Mouse (Mus musculus): ENCODE data around the gene Ddah1. TPM values are rescaled to one million over a fixed set of nuclear protein-coding genes. Genes with fewer than 3 reads are reported as not detected.

Ddah1 gene
- total and polyA plus RNA-seq, 2 experiments, result 43.1 to 80.8 TPM

DNA sequence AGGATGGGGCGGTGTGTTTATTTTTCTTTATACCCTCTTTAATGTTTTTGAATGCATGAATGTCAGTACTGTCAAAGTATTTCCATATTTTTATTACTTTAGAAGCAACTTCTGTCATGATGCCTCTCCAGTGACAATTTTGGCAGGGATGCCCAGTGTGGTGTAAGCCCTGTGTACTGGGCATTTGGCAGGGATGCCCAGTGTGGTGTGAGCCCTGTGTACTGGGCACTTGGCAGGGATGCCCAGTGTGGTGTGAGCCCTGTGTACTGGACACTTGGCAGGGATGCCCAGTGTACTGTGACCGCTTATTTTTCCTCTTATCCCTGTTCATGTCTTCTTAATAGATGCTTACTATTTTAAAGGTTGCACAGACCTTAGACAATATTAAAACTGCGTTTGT, 85.4 kb downstream of the Ddah1 start:
- H3K4me1 ChIP-seq (ENCODE audit: control insufficient read depth, insufficient read depth, low read length), result peaks cover 2% of the 10 kb centered on the region; the same call in 1 of the 2 replicates
- WGBS, result 47% methylated on average over 3 of the region's 3 CpGs
- H3K9ac ChIP-seq (ENCODE audit: low read depth, low read length), result no peak overlapping the region
- no peaks in the 10 kb centered on the region for H3K36me3 ChIP-seq (ENCODE audit: control insufficient read depth, insufficient read depth, low read length)
- H3K27ac ChIP-seq (replicated peaks; ENCODE audit: insufficient read depth, low read depth, low read length), result no peak overlapping the region
- H3K79me2 ChIP-seq (ENCODE audit: control insufficient read depth, insufficient read depth, low read length), result peaks cover 4% of the 10 kb centered on the region; the same call in 1 of the 2 replicates
- DNase-seq (ENCODE audit: extremely low read depth, low read depth, low spot score), result peak; percentile 95
- no peaks in the 10 kb centered on the region for H3K27me3 ChIP-seq (ENCODE audit: control insufficient read depth, insufficient read depth, low read length)
- no peak overlapping the region for H3K4me3 ChIP-seq (ENCODE audit: insufficient read depth, low read depth, low read length)
- TF ChIP-seq CTCF (IDR thresholded peaks at IDR 0.05; ENCODE audit: low read depth, low read length) (no peak), POLR2A (IDR thresholded peaks at IDR 0.05; ENCODE audit: extremely low read depth, insufficient read depth, low read length) (no peak)

DNA sequence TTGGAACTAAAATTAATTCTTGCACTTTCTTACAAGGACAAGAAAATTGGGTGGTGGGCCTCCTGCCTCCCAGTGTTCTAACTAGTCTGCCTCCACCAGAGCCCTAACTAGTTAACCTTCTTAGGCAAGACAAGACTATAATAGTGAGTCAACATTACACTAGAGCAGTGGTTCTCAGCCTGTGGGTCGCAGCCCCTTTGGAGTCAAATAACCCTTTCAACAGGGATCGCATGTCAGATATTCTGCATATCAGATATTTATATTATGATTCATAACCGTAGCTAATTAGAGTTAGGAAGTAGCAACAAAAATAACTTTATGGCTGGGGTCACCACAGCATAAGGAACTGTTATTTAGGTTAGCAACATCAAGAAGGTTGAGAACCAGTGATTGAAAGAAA, 86.4 kb downstream of the Ddah1 start:
- TF ChIP-seq POLR2A (IDR thresholded peaks at IDR 0.05; ENCODE audit: extremely low read depth, insufficient read depth, low read length), result no peak
- TF ChIP-seq CTCF (IDR thresholded peaks at IDR 0.05; ENCODE audit: low read depth, low read length), result no peak
- Histone ChIP-seq H3K4me1 (ENCODE audit: control insufficient read depth, insufficient read depth, low read length) (peaks cover 2% of the 10 kb centered on the region; the same call in 1 of the 2 replicates), H3K27ac (replicated peaks; ENCODE audit: insufficient read depth, low read depth, low read length) (no peak overlapping the region), H3K36me3 (ENCODE audit: control insufficient read depth, insufficient read depth, low read length) (no peaks in the 10 kb centered on the region), H3K4me3 (ENCODE audit: insufficient read depth, low read depth, low read length) (no peak overlapping the region), H3K79me2 (ENCODE audit: control insufficient read depth, insufficient read depth, low read length) (no peaks in the 10 kb centered on the region), H3K9ac (ENCODE audit: low read depth, low read length) (no peak overlapping the region), H3K27me3 (ENCODE audit: control insufficient read depth, insufficient read depth, low read length) (no peaks in the 10 kb centered on the region)
- 94% methylated on average over 3 of the region's 3 CpGs for WGBS
- DNase-seq (ENCODE audit: extremely low read depth, low read depth, low spot score), result no peak

DNA sequence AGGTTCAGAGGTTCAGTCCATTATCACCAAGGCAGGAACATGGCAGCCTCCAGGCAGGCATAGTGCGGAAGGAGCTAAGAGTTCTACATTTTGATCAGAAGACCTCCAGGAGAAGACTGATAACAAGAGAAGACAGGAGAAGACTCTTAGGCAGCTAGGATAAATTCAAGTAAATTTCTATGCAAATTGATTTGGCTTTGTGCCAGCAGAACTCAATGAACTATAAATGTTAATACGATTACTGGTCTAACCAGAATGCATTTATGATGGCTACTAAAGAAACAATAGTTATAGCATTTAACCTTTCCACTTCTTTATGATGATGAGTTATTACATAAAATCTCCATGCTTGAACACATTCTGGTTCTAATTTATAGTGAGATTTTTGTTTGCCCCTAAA, 87.8 kb downstream of the Ddah1 start:
- no peaks in the 10 kb centered on the region for H3K79me2 ChIP-seq (ENCODE audit: control insufficient read depth, insufficient read depth, low read length)
- H3K4me3 ChIP-seq (ENCODE audit: insufficient read depth, low read depth, low read length), result no peak overlapping the region
- no peak for DNase-seq (ENCODE audit: extremely low read depth, low read depth, low spot score)
- no peaks in the 10 kb centered on the region for H3K36me3 ChIP-seq (ENCODE audit: control insufficient read depth, insufficient read depth, low read length)
- H3K27ac ChIP-seq (replicated peaks; ENCODE audit: insufficient read depth, low read depth, low read length), result no peak overlapping the region
- H3K4me1 ChIP-seq (ENCODE audit: control insufficient read depth, insufficient read depth, low read length), result peaks cover 2% of the 10 kb centered on the region; the same call in 1 of the 2 replicates
- no peaks in the 10 kb centered on the region for H3K27me3 ChIP-seq (ENCODE audit: control insufficient read depth, insufficient read depth, low read length)
- no peak overlapping the region for H3K9ac ChIP-seq (ENCODE audit: low read depth, low read length)
- 96% methylated on average over 2 of the region's 2 CpGs for WGBS
- TF ChIP-seq CTCF (IDR thresholded peaks at IDR 0.05; ENCODE audit: low read depth, low read length), result no peak
- no peak for TF ChIP-seq POLR2A (IDR thresholded peaks at IDR 0.05; ENCODE audit: extremely low read depth, insufficient read depth, low read length)

GRCm38 (mm10) chr3:145852041-145852440, 93.6 kb downstream of the Ddah1 start:
- H3K27ac ChIP-seq (replicated peaks; ENCODE audit: insufficient read depth, low read depth, low read length), result no peak overlapping the region
- 92% methylated on average over 5 of the region's 5 CpGs for WGBS
- peaks cover 12% of the 10 kb centered on the region for H3K36me3 ChIP-seq (ENCODE audit: control insufficient read depth, insufficient read depth, low read length)
- no peak overlapping the region for H3K4me3 ChIP-seq (ENCODE audit: insufficient read depth, low read depth, low read length)
- H3K4me1 ChIP-seq (ENCODE audit: control insufficient read depth, insufficient read depth, low read length), result no peaks in the 10 kb centered on the region
- no peak for TF ChIP-seq POLR2A (IDR thresholded peaks at IDR 0.05; ENCODE audit: extremely low read depth, insufficient read depth, low read length)
- no peak for TF ChIP-seq CTCF (IDR thresholded peaks at IDR 0.05; ENCODE audit: low read depth, low read length)
- no peaks in the 10 kb centered on the region for H3K79me2 ChIP-seq (ENCODE audit: control insufficient read depth, insufficient read depth, low read length)
- no peaks in the 10 kb centered on the region for H3K27me3 ChIP-seq (ENCODE audit: control insufficient read depth, insufficient read depth, low read length)
- H3K9ac ChIP-seq (ENCODE audit: low read depth, low read length), result no peak overlapping the region
- no peak for DNase-seq (ENCODE audit: extremely low read depth, low read depth, low spot score)

GRCm38 (mm10) chr3:145852800-145853199, 94.3 kb downstream of the Ddah1 start:
- H3K4me1 ChIP-seq (ENCODE audit: control insufficient read depth, insufficient read depth, low read length), result no peaks in the 10 kb centered on the region
- peaks cover 12% of the 10 kb centered on the region for H3K36me3 ChIP-seq (ENCODE audit: control insufficient read depth, insufficient read depth, low read length)
- TF ChIP-seq POLR2A (IDR thresholded peaks at IDR 0.05; ENCODE audit: extremely low read depth, insufficient read depth, low read length), result no peak
- no peak for TF ChIP-seq CTCF (IDR thresholded peaks at IDR 0.05; ENCODE audit: low read depth, low read length)
- no peaks in the 10 kb centered on the region for H3K79me2 ChIP-seq (ENCODE audit: control insufficient read depth, insufficient read depth, low read length)
- DNase-seq (ENCODE audit: extremely low read depth, low read depth, low spot score), result no peak
- no peaks in the 10 kb centered on the region for H3K27me3 ChIP-seq (ENCODE audit: control insufficient read depth, insufficient read depth, low read length)
- H3K9ac ChIP-seq (ENCODE audit: low read depth, low read length), result no peak overlapping the region
- WGBS, result 94% methylated on average over 4 of the region's 4 CpGs
- no peak overlapping the region for H3K4me3 ChIP-seq (ENCODE audit: insufficient read depth, low read depth, low read length)
- H3K27ac ChIP-seq (replicated peaks; ENCODE audit: insufficient read depth, low read depth, low read length), result no peak overlapping the region

DNA sequence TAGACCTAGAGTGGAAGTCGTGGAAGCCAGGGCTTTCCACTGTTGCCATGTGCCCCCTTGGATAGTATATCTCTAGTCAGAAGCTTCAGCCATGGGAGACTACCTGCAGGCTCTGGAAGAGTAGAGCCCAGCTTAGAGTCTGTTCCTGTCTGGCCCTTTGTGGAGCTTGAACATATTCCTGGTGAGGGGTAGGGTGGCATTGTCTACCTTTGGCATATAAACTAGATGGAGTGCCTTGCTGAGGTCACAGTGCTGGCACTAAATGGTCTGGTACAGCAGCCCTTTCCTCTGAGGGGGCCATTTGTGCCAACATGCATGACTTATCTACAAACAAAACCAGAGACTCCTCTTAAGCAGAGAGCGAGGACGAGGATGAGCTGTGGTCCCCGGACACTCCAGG, 95.2 kb downstream of the Ddah1 start:
- Histone ChIP-seq H3K9ac (ENCODE audit: low read depth, low read length) (no peak overlapping the region), H3K27me3 (ENCODE audit: control insufficient read depth, insufficient read depth, low read length) (no peaks in the 10 kb centered on the region), H3K79me2 (ENCODE audit: control insufficient read depth, insufficient read depth, low read length) (no peaks in the 10 kb centered on the region), H3K27ac (replicated peaks; ENCODE audit: insufficient read depth, low read depth, low read length) (no peak overlapping the region), H3K36me3 (ENCODE audit: control insufficient read depth, insufficient read depth, low read length) (peaks cover 12% of the 10 kb centered on the region), H3K4me1 (ENCODE audit: control insufficient read depth, insufficient read depth, low read length) (no peaks in the 10 kb centered on the region), H3K4me3 (ENCODE audit: insufficient read depth, low read depth, low read length) (no peak overlapping the region)
- WGBS, result 96% methylated on average over 4 of the region's 4 CpGs
- DNase-seq (ENCODE audit: extremely low read depth, low read depth, low spot score), result no peak
- TF ChIP-seq POLR2A (IDR thresholded peaks at IDR 0.05; ENCODE audit: extremely low read depth, insufficient read depth, low read length) (no peak), CTCF (IDR thresholded peaks at IDR 0.05; ENCODE audit: low read depth, low read length) (no peak)
